Mouse (Mus musculus) spleen, adult 12 weeks (tissue): ENCODE results near the gene 4930550C14Rik.

ENCODE experiments used
- DNase-seq: peaks from one replicate; pipeline ENCODE4 v3.0.0; 2022; ENCODE audit warnings: low spot score

4930550C14Rik gene

DNA sequence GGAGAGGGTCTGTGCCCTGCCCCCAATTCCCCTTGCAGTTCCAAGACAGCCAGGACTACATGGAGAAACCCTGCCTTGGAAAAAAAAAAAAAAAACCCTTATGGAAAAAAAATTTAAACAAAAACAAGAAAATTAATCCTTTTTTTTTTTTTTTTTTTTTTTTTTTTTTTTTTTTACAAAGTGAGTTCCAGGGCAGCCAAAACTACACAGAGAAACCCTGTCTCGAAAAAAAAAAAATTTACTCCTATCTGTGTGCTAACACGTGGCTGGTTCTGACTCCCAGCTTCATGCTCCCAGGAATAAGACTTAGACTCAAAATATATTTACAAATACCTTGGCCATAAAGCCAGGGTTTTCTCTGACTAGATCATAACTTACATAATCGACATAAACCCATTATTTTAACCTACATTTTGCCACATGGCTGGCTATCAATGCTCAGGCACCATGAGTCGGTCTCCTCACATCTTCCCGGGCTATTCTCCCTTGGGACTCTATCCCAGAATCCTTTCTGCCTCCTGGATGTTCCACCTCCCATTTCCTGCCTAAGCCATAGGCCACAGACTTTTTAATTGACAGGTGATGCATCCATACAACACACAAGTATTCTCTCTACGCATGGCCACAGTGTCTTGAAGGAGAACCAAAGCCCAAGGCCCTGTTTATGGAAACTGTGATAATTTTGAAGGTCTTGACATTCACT lies 2.1 kb downstream of the 4930550C14Rik start:
- no peak for DNase-seq

DNA sequence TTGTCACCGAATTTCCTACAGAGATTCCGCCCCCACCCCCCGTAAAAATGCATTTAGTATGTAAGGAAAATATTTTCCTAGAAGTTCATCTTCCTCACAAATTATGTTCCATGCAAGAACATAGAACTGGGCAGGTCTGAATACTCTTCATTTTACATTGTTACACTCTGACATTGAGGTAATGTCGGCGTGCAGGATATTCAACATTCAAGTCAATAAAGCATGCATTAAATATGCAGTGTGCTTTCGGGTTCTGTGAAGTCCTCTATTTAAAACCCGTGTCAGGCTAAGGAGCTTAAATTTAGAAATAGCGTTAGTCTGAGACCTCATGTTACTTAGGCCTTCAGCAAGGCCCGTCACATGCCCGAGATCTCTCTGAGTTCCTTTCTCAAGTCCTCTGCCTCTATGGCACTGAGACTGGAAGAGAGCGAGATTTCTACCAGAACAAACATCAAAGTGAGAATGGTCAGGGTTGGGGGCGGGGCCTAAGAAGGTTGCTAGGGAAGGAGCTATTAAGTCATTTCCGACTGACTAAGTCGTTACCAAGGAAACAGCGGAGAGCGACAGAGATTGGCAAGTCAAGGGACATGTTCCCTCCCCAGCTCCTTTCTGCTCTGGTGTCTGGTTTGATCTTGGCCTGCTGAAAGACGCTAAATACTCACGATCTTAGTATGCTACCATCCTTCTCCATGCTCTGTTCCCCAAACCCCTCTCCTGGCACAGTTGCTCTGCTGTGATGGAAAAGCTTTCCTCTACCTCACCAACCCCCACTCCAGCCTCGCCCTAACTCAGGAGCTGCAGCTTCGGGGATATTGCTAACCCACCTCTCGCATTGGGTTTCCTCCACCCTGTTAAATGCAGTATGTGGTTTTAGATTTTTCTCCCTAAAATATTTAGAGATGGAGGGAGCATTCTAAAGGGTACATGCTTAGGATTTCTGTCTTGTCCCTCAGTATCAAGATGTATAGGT lies 2.9 kb downstream of the 4930550C14Rik start:
- DNase-seq, result peak; percentile 50

DNA sequence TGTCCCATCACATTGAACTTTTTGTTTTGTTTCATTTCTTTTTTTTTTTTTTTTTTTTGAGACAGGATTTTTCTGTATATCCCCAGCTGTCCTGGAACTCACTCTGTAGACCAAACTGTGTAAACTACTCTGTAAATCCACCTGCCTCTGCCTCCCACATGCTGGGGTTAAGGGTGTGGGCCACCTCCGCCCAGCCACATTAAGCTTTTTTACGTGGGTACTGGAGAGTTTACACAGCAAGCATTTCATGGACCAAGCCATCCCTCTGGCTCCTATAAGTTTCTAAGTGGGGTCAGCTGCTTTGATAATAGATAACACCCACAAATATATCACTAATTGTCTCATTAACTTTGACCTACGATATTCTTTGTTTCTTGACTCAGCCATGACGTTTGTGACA lies 6.4 kb downstream of the 4930550C14Rik start:
- no peak for DNase-seq

DNA sequence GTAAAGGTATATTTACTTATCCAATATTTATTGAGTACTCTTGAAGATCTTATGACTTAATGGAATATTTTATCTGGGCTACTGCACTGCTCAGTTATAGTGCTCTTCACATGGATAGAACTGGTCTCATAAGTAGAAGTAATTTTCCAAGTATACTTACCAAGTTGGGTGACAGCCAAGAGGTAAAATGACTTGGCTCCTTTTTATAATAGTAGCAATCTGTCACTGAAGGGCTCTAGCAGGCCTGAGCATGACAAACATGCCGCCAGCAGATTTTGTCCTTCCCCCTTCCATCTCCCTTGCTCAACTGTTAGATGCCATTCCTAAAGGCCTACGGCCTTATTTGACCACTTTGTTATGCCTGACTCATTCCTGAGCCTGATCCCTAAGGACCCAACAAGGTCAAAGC lies 6.8 kb downstream of the 4930550C14Rik start:
- no peak for DNase-seq

GRCm38 (mm10) chr9:53409427-53409826 lies 7.3 kb downstream of the 4930550C14Rik start:
- no peak for DNase-seq

- no peak for DNase-seq
Measured at GRCm38 (mm10) chr9:53422133-53422896, 20.2 kb downstream of the 4930550C14Rik start.

DNA sequence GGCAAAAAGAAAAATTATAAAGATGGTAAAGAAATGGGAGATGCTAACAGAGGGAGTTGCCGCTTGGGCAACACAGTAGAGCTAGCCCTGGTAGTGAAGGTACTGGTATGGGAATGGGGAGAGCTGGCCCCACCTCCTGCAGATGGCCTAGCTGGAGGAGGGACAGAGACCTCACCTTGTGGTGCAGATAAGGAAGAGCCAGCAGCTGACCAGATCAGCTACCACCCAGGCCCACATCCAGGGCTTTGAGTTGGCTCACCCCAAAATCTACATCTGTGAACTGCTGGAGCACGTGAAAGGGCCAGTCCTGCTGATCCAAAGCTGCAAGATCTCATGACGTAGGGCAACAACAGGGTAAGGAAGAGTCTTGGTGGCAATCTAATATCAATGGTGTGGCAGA lies 24.6 kb downstream of the 4930550C14Rik start:
- no peak for DNase-seq

GRCm38 (mm10) chr9:53427638-53428037 lies 25.5 kb downstream of the 4930550C14Rik start:
- no peak for DNase-seq

- no peak for DNase-seq
Measured at GRCm38 (mm10) chr9:53435830-53436570, 33.9 kb downstream of the 4930550C14Rik start.

- DNase-seq, result no peak
Measured at GRCm38 (mm10) chr9:53450609-53451008, 48.5 kb downstream of the 4930550C14Rik start.

DNA sequence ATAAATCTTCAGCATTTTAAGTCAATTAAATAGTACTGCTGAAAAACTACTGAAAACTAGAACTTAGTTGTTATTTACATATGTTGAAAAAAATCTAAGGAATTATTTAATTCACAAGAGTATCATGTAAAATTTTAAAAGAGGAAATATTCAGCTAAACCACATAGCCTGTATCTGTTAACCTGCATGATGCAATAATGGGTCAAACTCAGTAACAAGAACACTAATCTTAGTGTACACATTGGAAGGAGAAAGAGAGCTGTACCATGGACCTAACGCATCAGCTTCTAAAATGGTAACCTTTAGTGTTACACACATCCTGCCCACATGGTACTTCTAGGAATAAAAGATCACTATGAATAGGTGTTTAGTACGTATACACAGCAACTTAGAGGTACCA lies 49.9 kb downstream of the 4930550C14Rik start:
- no peak for DNase-seq

DNA sequence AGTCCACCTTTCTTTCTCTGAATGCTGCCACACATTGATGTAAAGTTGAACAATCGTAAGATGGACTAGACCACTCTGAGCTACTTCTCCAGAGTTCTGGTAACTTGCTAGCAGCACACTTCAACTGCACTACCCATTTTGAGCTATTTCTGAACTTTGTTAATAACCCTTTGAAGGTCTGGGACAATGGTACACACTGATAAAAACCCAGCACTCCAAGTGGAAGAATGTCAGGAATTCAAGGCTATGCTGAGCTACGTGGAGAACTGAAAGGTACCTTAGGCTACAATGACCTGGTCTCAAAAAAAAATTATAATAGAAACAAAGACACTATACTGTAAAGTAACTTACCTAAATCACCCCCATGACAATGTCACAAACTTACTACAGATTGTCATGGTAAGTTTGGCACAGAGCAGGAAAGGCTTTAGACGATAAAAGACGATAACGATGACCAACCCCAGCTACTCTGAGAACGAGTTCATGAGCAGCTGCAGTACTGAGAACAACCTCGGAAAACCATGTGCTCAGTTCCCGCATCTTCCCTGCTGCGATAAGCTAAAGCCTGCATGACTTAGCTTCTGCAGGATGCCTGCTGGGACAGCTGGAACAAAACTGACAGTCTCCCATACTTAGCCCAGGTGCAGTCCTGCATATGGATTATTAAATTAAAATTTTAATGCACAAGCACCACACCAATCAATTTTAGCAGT lies 70.8 kb downstream of the 4930550C14Rik start:
- no peak for DNase-seq
